Comparison of ENCODE assay signal across 8 mouse cellular contexts in the genomic region with DNA sequence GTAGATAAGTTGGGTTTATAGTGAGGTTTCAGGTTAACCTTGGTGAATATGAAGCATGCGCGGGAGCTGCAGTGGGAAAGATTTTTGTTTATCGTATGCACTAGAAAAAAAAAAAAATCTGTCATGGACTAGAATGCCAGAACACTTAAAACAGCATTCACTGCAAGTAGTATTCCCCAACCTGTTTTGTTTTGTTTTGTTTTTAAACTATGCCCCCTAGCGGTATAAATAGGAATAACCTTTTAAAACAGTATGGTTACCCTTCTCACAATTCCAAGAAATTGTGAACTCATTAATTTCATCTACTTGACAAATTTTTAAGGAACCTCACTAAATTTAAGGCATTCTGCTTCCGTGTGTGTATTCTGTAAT.
DNase-seq lines count a peak whose midpoint lies in the region; ATAC-seq and TF ChIP-seq lines count a peak whose summit lies in the region.

No protein-coding gene starts in this region.

- H3K4me1 ChIP-seq in cerebellum, adult 2 months (ENCODE audit: control insufficient read depth, insufficient read depth, low read length) = no peaks in the 10 kb centered on the region
- H3K4me1 ChIP-seq in thymus, adult 2 months (replicated peaks; ENCODE audit: control insufficient read depth, insufficient read depth, low read length) = peaks cover 4% of the 10 kb centered on the region
- H3K4me1 ChIP-seq in heart, postnatal 0 days (ENCODE audit: control insufficient read depth, insufficient read depth) = no peaks in the 10 kb centered on the region
- H3K4me1 ChIP-seq in stomach, embryonic 16.5 days (ENCODE audit: control insufficient read depth, insufficient read depth, low read length) = no peaks in the 10 kb centered on the region

- H3K27me3 ChIP-seq in cerebellum, adult 2 months (ENCODE audit: control insufficient read depth, insufficient read depth, low read length) = no peaks in the 10 kb centered on the region
- no peaks in the 10 kb centered on the region for H3K27me3 ChIP-seq in thymus, adult 2 months (ENCODE audit: control insufficient read depth, insufficient read depth, low read length)
- no peaks in the 10 kb centered on the region for H3K27me3 ChIP-seq in heart, postnatal 0 days (ENCODE audit: control insufficient read depth, insufficient read depth, low read length)
- H3K27me3 ChIP-seq in stomach, embryonic 16.5 days (ENCODE audit: control insufficient read depth, insufficient read depth, low read length) = no peaks in the 10 kb centered on the region

- DNase-seq in cerebellum, adult 2 months = peak in 1 of 2 experiments; percentile 51
- DNase-seq in cerebellum, adult 18-20 months = no peak
- no peak for DNase-seq in thymus, adult 2 months
- DNase-seq in thymus, postnatal 25 days = no peak
- DNase-seq in heart, postnatal 0 days (ENCODE audit: low spot score) = peak; percentile 75
- DNase-seq in urinary bladder, adult 2 months (ENCODE audit: low spot score) = no peak

- no peak for TF ChIP-seq POLR2A in cerebellum, adult 2 months (IDR thresholded peaks at IDR 0.05; ENCODE audit: borderline replicate concordance, insufficient read depth, low read length)
- TF ChIP-seq POLR2A in thymus, adult 2 months (IDR thresholded peaks at IDR 0.05; ENCODE audit: control insufficient read depth, extremely low read depth, insufficient read depth, low read length, poor library complexity) = no peak

- peak; percentile 34; the same call in 1 of the 2 replicates for TF ChIP-seq CTCF in cerebellum, adult 2 months (IDR thresholded peaks at IDR 0.05; ENCODE audit: borderline replicate concordance, insufficient read depth, low read depth, low read length)
- TF ChIP-seq CTCF in thymus, adult 2 months (IDR thresholded peaks at IDR 0.05; ENCODE audit: borderline replicate concordance, control insufficient read depth, extremely low read depth, insufficient read depth, low read length, poor library complexity) = no peak
- TF ChIP-seq CTCF in heart, postnatal 0 days (IDR thresholded peaks at IDR 0.05; ENCODE audit: low read depth) = peak; percentile 57

- WGBS in cerebellum, adult 2 months = 0% methylated on average over 5 of the region's 5 CpGs
- WGBS in thymus, adult 2 months = under 1% methylated on average over 5 of the region's 5 CpGs
- WGBS in heart, postnatal 0 days = 0% methylated on average over 5 of the region's 5 CpGs
- 2% methylated on average over 5 of the region's 5 CpGs for WGBS in macrophage (ENCODE audit: missing documents)
- 3% methylated on average over 5 of the region's 5 CpGs for WGBS in stomach, embryonic 16.5 days

- H3K4me2 ChIP-seq in heart, postnatal 0 days (ENCODE audit: low read depth, low read length) = peak overlapping the region; percentile 95
- H3K4me2 ChIP-seq in stomach, embryonic 16.5 days (ENCODE audit: low read depth, low read length) = peak overlapping the region; percentile 92

- peak overlapping the region; percentile 68 for H3K9ac ChIP-seq in heart, postnatal 0 days (replicated peaks; ENCODE audit: low read depth, low read length)
- H3K9ac ChIP-seq in stomach, embryonic 16.5 days (ENCODE audit: low read length) = peak overlapping the region; percentile 81

- H3K36me3 ChIP-seq in thymus, adult 2 months (ENCODE audit: control insufficient read depth, insufficient read depth, low read length) = no peaks in the 10 kb centered on the region
- H3K36me3 ChIP-seq in heart, postnatal 0 days (replicated peaks; ENCODE audit: control insufficient read depth, insufficient read depth, low read length) = no peaks in the 10 kb centered on the region
- H3K36me3 ChIP-seq in macrophage (ENCODE audit: inconsistent target) = no peaks in the 10 kb centered on the region
- H3K36me3 ChIP-seq in stomach, embryonic 16.5 days (ENCODE audit: control insufficient read depth, insufficient read depth, low read length) = no peaks in the 10 kb centered on the region

- peak overlapping the region; percentile 64 for H3K27ac ChIP-seq in cerebellum, adult 2 months (ENCODE audit: insufficient read depth, low read length)
- no peak overlapping the region for H3K27ac ChIP-seq in thymus, adult 2 months (ENCODE audit: control insufficient read depth, insufficient read depth, low read length)
- H3K27ac ChIP-seq in heart, postnatal 0 days (ENCODE audit: low read depth) = peak overlapping the region; percentile 84
- H3K27ac ChIP-seq in macrophage = peak overlapping the region; percentile 68
- H3K27ac ChIP-seq in stomach, embryonic 16.5 days (ENCODE audit: low read length) = peak overlapping the region; percentile 78

- no peaks in the 10 kb centered on the region for H3K79me2 ChIP-seq in macrophage (ENCODE audit: inconsistent target)

- ATAC-seq in heart, postnatal 0 days (ENCODE audit: insufficient read depth, low read depth) = peak; percentile 66
- ATAC-seq in stomach, embryonic 16.5 days (ENCODE audit: insufficient read depth, low FRiP score) = peak; percentile 49; the same call in 1 of the 2 replicates

- TF ChIP-seq EP300 in heart, postnatal 0 days (IDR thresholded peaks at IDR 0.05; ENCODE audit: low read depth) = no peak

- H3K4me3 ChIP-seq in cerebellum, adult 2 months (replicated peaks; ENCODE audit: insufficient read depth, low read depth, low read length) = peak overlapping the region; percentile 80
- peak overlapping the region; percentile 50 for H3K4me3 ChIP-seq in thymus, adult 2 months (ENCODE audit: control insufficient read depth, insufficient read depth, low read length)
- H3K4me3 ChIP-seq in heart, postnatal 0 days (ENCODE audit: low read depth, low read length) = peak overlapping the region; percentile 71
- H3K4me3 ChIP-seq in macrophage (ENCODE audit: inconsistent target) = peak overlapping the region; percentile 52
- peak overlapping the region; percentile 63 for H3K4me3 ChIP-seq in stomach, embryonic 16.5 days (replicated peaks; ENCODE audit: low read length)

- H3K9me3 ChIP-seq in heart, postnatal 0 days (replicated peaks; ENCODE audit: control insufficient read depth, low read length) = no peaks in the 10 kb centered on the region
- no peaks in the 10 kb centered on the region for H3K9me3 ChIP-seq in stomach, embryonic 16.5 days (replicated peaks; ENCODE audit: control insufficient read depth, low read length)
